Mouse (Mus musculus) hindbrain, embryonic 16.5 days (tissue): ENCODE results near the gene Wdr5. TPM values are rescaled to one million over a fixed set of nuclear protein-coding genes. Genes with fewer than 3 reads are reported as not detected.

Experiments used
- ATAC-seq: fragments of 200-750 bp; cut with Nextera tagmentation; 2 replicates; pipeline ENCODE4 v1.8.0; 2017; ENCODE audit warnings: moderate TSS enrichment, moderate library complexity
- H3K27ac ChIP-seq: fragments of 300-500 bp; sonication (generic); 2 replicates; pipeline ENCODE4 v1.5.1; 2014; ENCODE audit warnings: low read depth, mild to moderate bottlenecking, control low read depth, low read length, moderate library complexity
- H3K27me3 ChIP-seq: fragments of 300-500 bp; sonication (generic); replicated peaks from 2 replicates; pipeline ENCODE4 v1.6.1; 2014; ENCODE audit warnings: low read length; ENCODE audit not compliant: control insufficient read depth, insufficient read depth
- H3K36me3 ChIP-seq: fragments of 300-500 bp; sonication (generic); 2 replicates; pipeline ENCODE4 v1.6.1; 2014; ENCODE audit warnings: mild to moderate bottlenecking, low read length, moderate library complexity, mixed read lengths; ENCODE audit not compliant: control insufficient read depth, insufficient read depth
- H3K4me1 ChIP-seq: fragments of 300-500 bp; sonication (generic); 2 replicates; pipeline ENCODE4 v1.6.1; 2014; ENCODE audit warnings: low read depth, low read length; ENCODE audit not compliant: control insufficient read depth, insufficient read depth
- H3K4me2 ChIP-seq: fragments of 300-500 bp; sonication (generic); 2 replicates; pipeline ENCODE4 v1.6.1; 2014; ENCODE audit warnings: mild to moderate bottlenecking, low read length, control low read depth, moderate library complexity
- H3K4me3 ChIP-seq: fragments of 300-500 bp; sonication (generic); 2 replicates; pipeline ENCODE4 v1.5.1; 2014; ENCODE audit warnings: mild to moderate bottlenecking, low read length, control low read depth, moderate library complexity
- H3K9ac ChIP-seq: fragments of 300-500 bp; sonication (generic); 2 replicates; pipeline ENCODE4 v1.6.1; 2014; ENCODE audit warnings: low read depth, mild to moderate bottlenecking, control low read depth, low read length, moderate library complexity
- H3K9me3 ChIP-seq: fragments of 300-500 bp; sonication (generic); 2 replicates; pipeline ENCODE4 v1.6.1; 2014; ENCODE audit warnings: mild to moderate bottlenecking, low read length, moderate library complexity; ENCODE audit not compliant: control insufficient read depth
- WGBS: fragments of 180-500 bp; shearing (Covaris S2); extraction: QIAGEN DNeasy Blood & Tissue Kit; methylation state at CpG from one replicate; pipeline ENCODE4 v1.1.7; 2014; 5-methylcytosine and 5-hydroxymethylcytosine counted together
- polyA plus RNA-seq: library from polyadenylated mRNA; unstranded; fragments of >200 nt; fragmentation: Nextera tagmentation; extraction: Ambion mirVana; gene quantifications from 2 replicates; pipeline ENCODE4 v1.2.1, GENCODE M21; 2015

Gene Wdr5
- 43.8 and 47.4 TPM in 2 replicates for polyA plus RNA-seq

- ATAC-seq: peak; percentile 96
- Histone ChIP-seq H3K4me3 (peak within 1 kb of the TSS; percentile 72), H3K9ac (peak within 1 kb of the TSS; percentile 93), H3K27ac (peak within 1 kb of the TSS; percentile 90), H3K4me2 (peak within 1 kb of the TSS; percentile 97), H3K36me3 (peaks cover 7% of the 10 kb centered on the region; the same call in 1 of the 2 replicates), H3K9me3 (no peaks in the 10 kb centered on the region), H3K4me1 (peaks cover 27% of the 10 kb centered on the region), H3K27me3 (no peaks in the 10 kb centered on the region)
- under 1% methylated on average over 53 of the region's 57 CpGs for WGBS
Measured at GRCm38 (mm10) chr2:27514639-27515328, at the start of gene Wdr5. TSS of gene Wdr5 (plus strand) at chr2:27515157.

- Histone ChIP-seq H3K9me3 (no peaks in the 10 kb centered on the region), H3K4me3 (no peak overlapping the region), H3K9ac (no peak overlapping the region), H3K36me3 (peaks cover 3% of the 10 kb centered on the region), H3K4me1 (peaks cover 46% of the 10 kb centered on the region), H3K4me2 (no peak overlapping the region), H3K27ac (no peak overlapping the region), H3K27me3 (no peaks in the 10 kb centered on the region)
- ATAC-seq: no peak
- WGBS: 75% methylated on average over 4 of the region's 4 CpGs
Measured at GRCm38 (mm10) chr2:27469292-27469990, 45.5 kb upstream of the Wdr5 start.

- no peak for ATAC-seq
Measured at GRCm38 (mm10) chr2:27469991-27470355, 45.0 kb upstream of the Wdr5 start.

GRCm38 (mm10) chr2:27470535-27470934 is 44.4 kb upstream of the Wdr5 start:
- no peak overlapping the region for H3K4me3 ChIP-seq
- no peaks in the 10 kb centered on the region for H3K27me3 ChIP-seq
- no peak overlapping the region for H3K4me2 ChIP-seq
- no peak overlapping the region for H3K9ac ChIP-seq
- peaks cover 3% of the 10 kb centered on the region; the same call in 1 of the 2 replicates for H3K36me3 ChIP-seq
- no peaks in the 10 kb centered on the region for H3K9me3 ChIP-seq
- 97% methylated on average over 2 of the region's 2 CpGs for WGBS
- peaks cover 47% of the 10 kb centered on the region for H3K4me1 ChIP-seq
- no peak overlapping the region for H3K27ac ChIP-seq
- ATAC-seq: no peak

More at GRCm38 (mm10) chr2:27469991-27470355, 45.0 kb upstream of the Wdr5 start:
- 76% methylated on average over 3 of the region's 3 CpGs for WGBS
- Histone ChIP-seq H3K9me3 (no peaks in the 10 kb centered on the region), H3K27me3 (no peaks in the 10 kb centered on the region), H3K27ac (no peak overlapping the region), H3K4me3 (no peak overlapping the region), H3K36me3 (peaks cover 3% of the 10 kb centered on the region; the same call in 1 of the 2 replicates), H3K4me1 (peaks cover 47% of the 10 kb centered on the region), H3K9ac (no peak overlapping the region), H3K4me2 (no peak overlapping the region)

- no peak overlapping the region for H3K4me3 ChIP-seq
- peaks cover 48% of the 10 kb centered on the region for H3K4me1 ChIP-seq
- no peak overlapping the region for H3K9ac ChIP-seq
- no peak for ATAC-seq
- H3K9me3 ChIP-seq: no peaks in the 10 kb centered on the region
- no peak overlapping the region for H3K27ac ChIP-seq
- peaks cover under 1% of the 10 kb centered on the region; the same call in 1 of the 2 replicates for H3K36me3 ChIP-seq
- no peak overlapping the region for H3K4me2 ChIP-seq
- no peaks in the 10 kb centered on the region for H3K27me3 ChIP-seq
Measured at GRCm38 (mm10) chr2:27471170-27471584, 43.8 kb upstream of the Wdr5 start.

GRCm38 (mm10) chr2:27473061-27473765 is 41.7 kb upstream of the Wdr5 start:
- 80% methylated on average over 7 of the region's 7 CpGs for WGBS
- Histone ChIP-seq H3K27ac (no peak overlapping the region), H3K4me3 (peak overlapping the region; percentile 73; the same call in 1 of the 2 replicates), H3K4me1 (peaks cover 54% of the 10 kb centered on the region), H3K9me3 (no peaks in the 10 kb centered on the region), H3K9ac (no peak overlapping the region), H3K36me3 (no peaks in the 10 kb centered on the region), H3K4me2 (peak overlapping the region; percentile 81), H3K27me3 (no peaks in the 10 kb centered on the region)
- ATAC-seq: no peak

GRCm38 (mm10) chr2:27473911-27474310 is 41.0 kb upstream of the Wdr5 start:
- no peaks in the 10 kb centered on the region for H3K9me3 ChIP-seq
- no peaks in the 10 kb centered on the region for H3K27me3 ChIP-seq
- no peak overlapping the region for H3K27ac ChIP-seq
- WGBS: 36% methylated on average over 4 of the region's 4 CpGs
- H3K4me1 ChIP-seq: peaks cover 54% of the 10 kb centered on the region
- H3K4me2 ChIP-seq: peak overlapping the region; percentile 81
- peak overlapping the region; percentile 73 for H3K4me3 ChIP-seq
- ATAC-seq: no peak
- H3K9ac ChIP-seq: peak overlapping the region; percentile 83
- no peaks in the 10 kb centered on the region for H3K36me3 ChIP-seq

- Histone ChIP-seq H3K27ac (peak overlapping the region; percentile 96), H3K9me3 (no peaks in the 10 kb centered on the region), H3K4me3 (peak overlapping the region; percentile 73), H3K9ac (peak overlapping the region; percentile 83), H3K4me1 (peaks cover 48% of the 10 kb centered on the region), H3K27me3 (no peaks in the 10 kb centered on the region), H3K4me2 (peak overlapping the region; percentile 81), H3K36me3 (no peaks in the 10 kb centered on the region)
- under 1% methylated on average over 81 of the region's 84 CpGs for WGBS
- peak; percentile 56 for ATAC-seq
Measured at GRCm38 (mm10) chr2:27474621-27475484, 40.1 kb upstream of the Wdr5 start.
